Mouse (Mus musculus) forebrain, embryonic 15.5 days (tissue): ENCODE measurements around the gene Gm21972. TPM values are rescaled to one million over a fixed set of nuclear protein-coding genes. Genes with fewer than 3 reads are reported as not detected.

Source experiments
- ATAC-seq: fragments of 200-750 bp; cut with Nextera tagmentation; replicated peaks from 2 replicates; pipeline ENCODE4 v1.8.0; 2017; ENCODE audit warnings: mild to moderate bottlenecking, moderate TSS enrichment, moderate library complexity
- H3K27ac ChIP-seq: fragments of 300-500 bp; sonication (generic); replicated peaks from 2 replicates; pipeline ENCODE4 v1.5.1; 2015; ENCODE audit warnings: mild to moderate bottlenecking, inconsistent platforms
- H3K27me3 ChIP-seq: fragments of 300-500 bp; sonication (generic); 2 replicates; pipeline ENCODE4 v1.6.1; 2015; ENCODE audit warnings: inconsistent platforms
- H3K36me3 ChIP-seq: fragments of 300-500 bp; sonication (generic); 2 replicates; pipeline ENCODE4 v1.6.1; 2015; ENCODE audit warnings: mild to moderate bottlenecking, inconsistent platforms
- H3K4me1 ChIP-seq: fragments of 300-500 bp; sonication (generic); 2 replicates; pipeline ENCODE4 v1.6.1; 2015; ENCODE audit warnings: inconsistent platforms
- H3K4me2 ChIP-seq: fragments of 300-500 bp; sonication (generic); replicated peaks from 2 replicates; pipeline ENCODE4 v1.6.1; 2015; ENCODE audit warnings: mild to moderate bottlenecking, inconsistent platforms
- H3K4me3 ChIP-seq: fragments of 300-500 bp; sonication (generic); 2 replicates; pipeline ENCODE4 v1.5.1; 2015; ENCODE audit warnings: mild to moderate bottlenecking, inconsistent platforms
- H3K9ac ChIP-seq: fragments of 300-500 bp; sonication (generic); replicated peaks from 2 replicates; pipeline ENCODE4 v1.6.1; 2015; ENCODE audit warnings: mild to moderate bottlenecking, inconsistent platforms
- H3K9me3 ChIP-seq: fragments of 300-500 bp; sonication (generic); 2 replicates; pipeline ENCODE4 v1.6.1; 2016; ENCODE audit warnings: inconsistent platforms
- WGBS: fragments of 180-500 bp; shearing (Covaris S2); methylation state at CpG from one replicate; pipeline ENCODE4 v1.1.7; 2015; ENCODE audit warnings: mixed read lengths; 5-methylcytosine and 5-hydroxymethylcytosine counted together
- polyA plus RNA-seq: library from polyadenylated mRNA; unstranded; fragments of >200 nt; fragmentation: Nextera tagmentation; extraction: Ambion mirVana; gene quantifications from 2 replicates; pipeline ENCODE4 v1.2.1, GENCODE M21; 2015

The Gm21972 gene
- polyA plus RNA-seq, 1 experiment from 2014 or later, result 0.32 TPM

GRCm38 (mm10) chr1:86199026-86199425, 65.6 kb downstream of the Gm21972 start:
- Histone ChIP-seq H3K9ac (no peak overlapping the region), H3K27me3 (no peaks in the 10 kb centered on the region), H3K36me3 (peaks cover 85% of the 10 kb centered on the region), H3K4me2 (no peak overlapping the region), H3K9me3 (no peaks in the 10 kb centered on the region), H3K27ac (no peak overlapping the region), H3K4me3 (no peak overlapping the region), H3K4me1 (no peaks in the 10 kb centered on the region)
- no peak for ATAC-seq
- 83% methylated on average over 5 of the region's 5 CpGs for WGBS

DNA sequence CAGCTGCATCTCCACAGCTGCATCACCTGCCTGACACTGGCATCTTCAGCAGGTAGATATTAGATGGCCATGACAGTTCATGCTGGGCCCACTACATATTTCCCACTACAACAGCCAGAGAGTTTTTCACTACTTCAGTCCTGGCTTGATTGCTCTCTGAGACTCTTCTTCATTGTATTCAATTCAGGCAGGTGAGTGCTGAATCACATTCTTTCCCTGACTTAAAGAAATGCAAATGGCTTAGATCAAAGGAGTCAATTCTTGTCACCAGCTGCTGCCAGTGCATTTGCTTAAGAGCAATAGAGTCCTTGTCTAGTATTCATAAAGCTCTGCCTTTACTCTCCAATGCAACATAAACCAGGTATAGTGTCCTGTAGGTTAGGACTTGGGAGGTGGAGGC, 67.9 kb downstream of the Gm21972 start:
- Histone ChIP-seq H3K36me3 (peaks cover 79% of the 10 kb centered on the region), H3K4me2 (no peak overlapping the region), H3K4me3 (no peak overlapping the region), H3K4me1 (no peaks in the 10 kb centered on the region), H3K9ac (no peak overlapping the region), H3K27ac (no peak overlapping the region), H3K9me3 (no peaks in the 10 kb centered on the region), H3K27me3 (no peaks in the 10 kb centered on the region)
- ATAC-seq, result no peak

GRCm38 (mm10) chr1:86202617-86203219, 69.3 kb downstream of the Gm21972 start:
- no peaks in the 10 kb centered on the region for H3K27me3 ChIP-seq
- H3K4me2 ChIP-seq, result no peak overlapping the region
- no peak overlapping the region for H3K9ac ChIP-seq
- no peaks in the 10 kb centered on the region for H3K4me1 ChIP-seq
- no peaks in the 10 kb centered on the region for H3K9me3 ChIP-seq
- 91% methylated on average over 9 of the region's 9 CpGs for WGBS
- H3K36me3 ChIP-seq, result peaks cover 71% of the 10 kb centered on the region
- no peak overlapping the region for H3K4me3 ChIP-seq
- no peak for ATAC-seq
- H3K27ac ChIP-seq, result no peak overlapping the region

GRCm38 (mm10) chr1:86210676-86211075, 77.2 kb downstream of the Gm21972 start:
- Histone ChIP-seq H3K9me3 (no peaks in the 10 kb centered on the region), H3K4me1 (no peaks in the 10 kb centered on the region), H3K9ac (no peak overlapping the region), H3K36me3 (peaks cover 32% of the 10 kb centered on the region), H3K27me3 (no peaks in the 10 kb centered on the region), H3K4me3 (no peak overlapping the region), H3K27ac (no peak overlapping the region), H3K4me2 (no peak overlapping the region)
- no peak for ATAC-seq
- WGBS, result 82% methylated on average over 7 of the region's 7 CpGs

- no peak overlapping the region for H3K27ac ChIP-seq
- ATAC-seq, result no peak
- no peak overlapping the region for H3K4me3 ChIP-seq
- H3K27me3 ChIP-seq, result no peaks in the 10 kb centered on the region
- no peaks in the 10 kb centered on the region for H3K9me3 ChIP-seq
- H3K4me2 ChIP-seq, result no peak overlapping the region
- WGBS, result 96% methylated on average over 1 of the region's 1 CpGs
- no peak overlapping the region for H3K9ac ChIP-seq
- no peaks in the 10 kb centered on the region for H3K4me1 ChIP-seq
- H3K36me3 ChIP-seq, result peaks cover 34% of the 10 kb centered on the region
Observed at GRCm38 (mm10) chr1:86211498-86211897, 78.1 kb downstream of the Gm21972 start.

Other genes starting within 250 kb of the Gm21972 start
- 148 and 160 TPM in 2 replicates for gene Itm2c, start 239.4 kb upstream of the Gm21972 start, polyA plus RNA-seq
- 4.4 and 4.6 TPM in 2 replicates for gene 4933407L21Rik, start 205.2 kb upstream of the Gm21972 start, polyA plus RNA-seq
- gene Gpr55, start 172.6 kb upstream of the Gm21972 start, polyA plus RNA-seq, result 0.15 and 0.17 TPM in 2 replicates
- gene Spata3, start 116.8 kb upstream of the Gm21972 start, polyA plus RNA-seq, result 0.23 and 0.66 TPM in 2 replicates
- 10.5 and 10.6 TPM in 2 replicates for gene 2810459M11Rik, start 87.8 kb upstream of the Gm21972 start, polyA plus RNA-seq
- 175 and 182 TPM in 2 replicates for gene Psmd1, start 69.2 kb upstream of the Gm21972 start, polyA plus RNA-seq
- gene Htr2b, start 21.7 kb upstream of the Gm21972 start, polyA plus RNA-seq, result 0.25 and 0.40 TPM in 2 replicates
- gene Armc9, start 21.1 kb downstream of the Gm21972 start, polyA plus RNA-seq, result 34.6 and 35.1 TPM in 2 replicates
- gene B3gnt7, start 169.2 kb downstream of the Gm21972 start, polyA plus RNA-seq, result 3.3 and 4.0 TPM in 2 replicates
- gene Ncl, start 225.8 kb downstream of the Gm21972 start, polyA plus RNA-seq, result 208 and 227 TPM in 2 replicates